Mouse (Mus musculus) c-Kit-positive CD71-positive TER-119-negative erythroid progenitor cells, embryonic 14.5 days (primary cell): ENCODE measurements around the gene Trim38.

Experiments
- DNase-seq: peaks from one replicate; pipeline ENCODE4 v3.0.0-alpha.2; 2013; ENCODE audit warnings: low read depth

Trim38 gene

DNA sequence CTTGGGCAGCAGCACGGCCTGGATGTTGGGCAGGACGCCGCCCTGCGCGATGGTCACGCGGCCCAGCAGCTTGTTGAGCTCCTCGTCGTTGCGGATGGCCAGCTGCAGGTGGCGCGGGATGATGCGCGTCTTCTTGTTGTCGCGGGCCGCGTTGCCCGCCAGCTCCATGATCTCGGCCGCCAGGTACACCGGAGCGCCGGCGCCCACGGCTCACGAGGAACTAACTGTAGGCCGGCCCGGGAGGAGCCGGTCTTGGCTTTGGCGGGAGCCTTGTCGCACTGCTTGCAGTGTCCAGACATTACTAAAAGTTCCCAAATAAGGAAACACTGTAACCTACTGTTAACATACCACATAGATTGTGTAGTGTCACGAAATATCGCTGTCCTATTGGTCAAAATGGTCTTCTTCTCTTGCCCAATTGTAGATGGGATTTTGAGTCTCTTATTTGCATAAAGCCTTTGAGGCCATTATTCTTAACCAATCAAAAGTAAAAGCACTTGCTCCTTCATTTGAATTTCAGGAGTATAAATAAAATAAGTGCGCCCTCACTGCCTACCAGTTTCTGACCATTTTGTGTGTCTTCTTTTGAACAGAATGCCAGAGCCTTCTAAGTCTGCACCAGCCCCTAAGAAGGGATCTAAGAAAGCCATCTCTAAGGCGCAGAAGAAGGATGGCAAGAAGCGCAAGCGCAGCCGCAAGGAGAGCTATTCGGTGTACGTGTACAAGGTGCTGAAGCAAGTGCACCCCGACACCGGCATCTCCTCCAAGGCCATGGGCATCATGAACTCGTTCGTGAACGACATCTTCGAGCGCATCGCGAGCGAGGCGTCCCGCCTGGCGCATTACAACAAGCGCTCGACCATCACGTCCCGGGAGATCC is 23.3 kb upstream of the Trim38 start, which contains the start of gene Hist1h2bb:
Gene Hist1h2bb, plus strand, starts transcription at position 534 of the 880 bp plus-strand sequence.
- peak; percentile 93 for DNase-seq

DNA sequence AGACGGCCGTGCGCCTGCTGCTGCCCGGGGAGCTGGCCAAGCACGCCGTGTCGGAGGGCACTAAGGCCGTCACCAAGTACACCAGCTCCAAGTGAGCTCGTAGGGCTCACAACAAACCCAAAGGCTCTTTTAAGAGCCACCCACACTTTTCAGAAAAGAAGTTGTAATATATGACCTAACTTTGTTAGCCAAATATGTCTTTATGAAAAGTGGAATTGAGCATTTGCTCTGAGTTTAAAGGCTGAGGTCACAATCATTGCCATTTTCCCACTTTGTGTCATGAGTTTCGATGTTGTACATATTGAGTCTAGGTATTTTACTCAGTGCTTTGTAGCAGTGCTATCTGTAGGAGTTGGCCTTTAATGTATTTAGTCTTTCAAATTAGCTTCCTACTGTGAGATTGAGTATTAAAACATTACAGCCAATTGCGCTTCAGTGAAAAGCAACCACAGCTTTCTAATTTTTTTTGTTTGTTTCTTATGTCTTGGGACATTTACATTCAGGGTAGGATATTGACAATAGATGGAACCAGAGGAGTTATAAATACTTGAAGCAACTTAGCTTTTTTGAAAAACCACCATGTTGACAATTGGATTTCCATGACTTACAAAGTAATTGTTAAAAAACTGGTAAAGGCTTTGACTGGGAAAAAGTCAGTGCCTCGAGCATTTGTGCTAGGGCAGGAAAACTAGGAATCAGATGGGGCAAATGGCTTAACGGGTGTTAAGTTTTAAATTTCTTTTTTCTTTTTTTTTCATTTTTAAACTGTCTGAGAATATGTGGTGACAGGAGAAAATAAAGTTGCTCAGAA is 22.4 kb upstream of the Trim38 start:
- no peak for DNase-seq

DNA sequence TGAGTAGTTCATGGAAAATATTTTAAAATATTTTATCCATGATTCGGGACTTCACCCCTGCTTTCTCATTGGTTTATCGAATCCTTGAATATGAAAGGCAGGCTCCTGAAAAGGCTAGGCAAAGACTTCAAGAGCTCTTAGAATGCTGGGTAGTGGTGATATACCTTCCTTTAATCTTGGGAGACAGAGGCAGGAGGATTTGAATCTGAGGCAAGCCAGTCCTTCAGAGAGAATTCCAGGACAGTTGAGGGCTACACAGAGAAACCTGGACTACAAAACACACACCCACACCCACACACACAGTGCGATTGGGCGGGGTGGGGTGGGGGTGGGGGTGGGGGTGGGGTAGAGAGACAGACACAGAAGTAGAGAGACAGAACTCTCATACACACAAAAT is 21.8 kb upstream of the Trim38 start:
- DNase-seq, result no peak

DNA sequence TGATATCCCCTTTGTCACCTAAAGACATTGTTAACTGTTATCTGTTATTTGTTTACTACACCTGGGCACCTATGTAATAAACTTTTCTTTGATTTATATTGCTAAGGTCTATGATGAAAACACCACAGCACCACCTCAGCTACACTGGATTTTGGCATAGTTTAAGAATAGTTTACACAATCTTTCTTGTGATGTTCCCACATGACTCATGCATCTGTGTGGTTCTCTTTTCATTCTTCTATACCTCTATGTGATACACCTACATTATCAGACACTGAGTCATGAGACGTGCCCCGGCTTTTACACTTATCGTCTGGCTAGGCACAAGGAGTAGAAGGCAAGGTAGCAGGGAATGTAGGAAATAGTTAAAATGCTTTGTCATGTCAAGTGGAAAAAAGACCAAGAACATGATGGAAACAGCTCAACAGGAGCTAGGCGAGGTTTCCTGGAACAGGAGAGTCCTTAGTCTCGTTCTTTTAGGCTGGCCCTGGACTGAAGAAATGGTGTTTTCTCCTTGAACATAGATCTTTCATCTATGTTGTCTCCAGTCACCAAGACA is 20.1 kb upstream of the Trim38 start:
- no peak for DNase-seq

DNA sequence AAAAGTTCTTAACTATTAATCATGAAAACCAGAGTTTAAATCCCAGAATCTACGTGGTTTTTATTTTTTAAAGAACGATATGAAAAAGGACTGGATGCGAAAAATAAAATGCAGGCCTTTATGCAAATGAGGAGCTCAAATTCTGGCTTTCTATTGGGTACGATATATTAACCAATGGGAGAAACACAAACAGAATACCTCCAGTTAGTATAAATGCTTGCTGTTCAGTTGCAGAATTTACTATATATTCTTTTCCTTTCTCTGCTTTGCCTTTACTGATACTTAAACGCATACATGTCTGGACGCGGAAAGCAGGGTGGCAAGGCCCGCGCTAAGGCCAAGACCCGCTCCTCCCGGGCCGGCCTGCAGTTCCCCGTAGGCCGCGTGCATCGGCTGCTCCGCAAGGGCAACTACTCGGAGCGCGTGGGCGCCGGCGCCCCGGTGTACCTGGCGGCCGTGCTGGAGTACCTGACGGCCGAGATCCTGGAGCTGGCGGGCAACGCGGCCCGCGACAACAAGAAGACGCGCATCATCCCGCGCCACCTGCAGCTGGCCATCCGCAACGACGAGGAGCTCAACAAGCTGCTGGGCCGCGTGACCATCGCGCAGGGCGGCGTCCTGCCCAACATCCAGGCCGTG is 18.8 kb upstream of the Trim38 start, which contains the start of gene Hist1h2ab:
Gene Hist1h2ab, plus strand, starts transcription at position 288 of the 639 bp plus-strand sequence.
- peak; percentile 84 for DNase-seq

DNA sequence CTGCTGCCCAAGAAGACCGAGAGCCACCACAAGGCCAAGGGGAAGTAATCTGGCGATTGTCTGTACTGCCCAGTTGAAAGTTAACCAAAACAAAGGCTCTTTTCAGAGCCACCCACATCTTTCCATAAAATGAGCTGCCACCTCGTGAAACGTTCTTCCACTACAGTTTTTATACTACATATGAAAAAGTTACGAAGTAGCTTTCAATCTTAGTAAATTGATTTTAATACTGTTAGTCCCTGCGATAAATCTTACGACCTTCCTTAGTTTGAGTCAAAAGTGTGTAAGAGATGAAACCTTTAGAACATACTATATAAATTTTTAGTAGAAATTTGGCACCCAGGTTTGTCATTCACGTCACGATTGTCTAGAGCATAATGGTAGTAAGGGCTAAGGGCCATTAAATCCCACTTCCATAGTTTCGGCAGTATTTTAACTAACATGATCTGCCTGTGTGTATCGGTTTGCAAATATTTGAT is 18.2 kb upstream of the Trim38 start:
- no peak for DNase-seq

DNA sequence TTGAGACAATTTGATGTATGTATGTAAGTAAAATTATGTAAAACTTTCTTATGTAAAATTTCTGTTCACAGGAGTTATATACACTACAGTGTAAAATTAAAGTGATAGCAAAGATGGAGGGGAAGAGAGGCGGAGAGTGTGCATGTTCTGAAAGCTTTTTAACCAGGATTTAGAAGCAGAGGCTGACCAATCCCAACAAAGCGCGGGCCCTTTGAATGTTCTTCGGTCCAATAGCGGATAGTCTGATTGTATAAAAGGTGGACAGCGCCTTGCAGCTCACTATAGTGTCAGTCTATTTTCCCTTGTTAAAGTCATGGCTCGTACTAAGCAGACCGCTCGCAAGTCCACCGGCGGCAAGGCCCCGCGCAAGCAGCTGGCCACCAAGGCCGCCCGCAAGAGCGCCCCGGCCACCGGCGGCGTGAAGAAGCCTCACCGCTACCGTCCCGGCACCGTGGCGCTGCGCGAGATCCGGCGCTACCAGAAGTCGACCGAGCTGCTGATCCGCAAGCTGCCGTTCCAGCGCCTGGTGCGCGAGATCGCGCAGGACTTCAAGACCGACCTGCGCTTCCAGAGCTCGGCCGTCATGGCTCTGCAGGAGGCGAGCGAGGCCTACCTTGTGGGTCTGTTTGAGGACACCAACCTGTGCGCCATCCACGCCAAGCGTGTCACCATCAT is 17.5 kb upstream of the Trim38 start, which contains the start of gene Hist1h3b:
Gene Hist1h3b, plus strand, starts transcription at position 201 of the 675 bp plus-strand sequence.
- DNase-seq, result peak; percentile 94

DNA sequence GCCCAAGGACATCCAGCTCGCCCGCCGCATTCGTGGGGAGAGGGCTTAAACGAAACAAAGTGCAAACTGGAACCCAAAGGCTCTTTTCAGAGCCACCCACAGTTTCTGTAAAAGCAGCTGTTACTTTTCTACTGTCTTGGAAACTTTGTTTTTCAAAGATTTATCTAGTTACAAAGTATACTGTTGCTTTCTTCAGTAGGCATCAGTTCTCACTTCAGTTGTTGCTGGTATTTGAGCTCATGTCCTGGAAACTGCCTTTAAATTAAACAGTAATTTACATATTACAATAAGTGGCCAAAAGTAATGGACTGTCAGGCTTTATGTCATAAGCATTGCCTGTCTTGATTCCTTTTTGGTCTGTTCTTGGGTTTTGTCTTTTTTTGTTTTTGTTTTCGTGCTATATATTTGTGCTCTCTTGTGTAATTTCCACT is 17.0 kb upstream of the Trim38 start:
- DNase-seq, result no peak

DNA sequence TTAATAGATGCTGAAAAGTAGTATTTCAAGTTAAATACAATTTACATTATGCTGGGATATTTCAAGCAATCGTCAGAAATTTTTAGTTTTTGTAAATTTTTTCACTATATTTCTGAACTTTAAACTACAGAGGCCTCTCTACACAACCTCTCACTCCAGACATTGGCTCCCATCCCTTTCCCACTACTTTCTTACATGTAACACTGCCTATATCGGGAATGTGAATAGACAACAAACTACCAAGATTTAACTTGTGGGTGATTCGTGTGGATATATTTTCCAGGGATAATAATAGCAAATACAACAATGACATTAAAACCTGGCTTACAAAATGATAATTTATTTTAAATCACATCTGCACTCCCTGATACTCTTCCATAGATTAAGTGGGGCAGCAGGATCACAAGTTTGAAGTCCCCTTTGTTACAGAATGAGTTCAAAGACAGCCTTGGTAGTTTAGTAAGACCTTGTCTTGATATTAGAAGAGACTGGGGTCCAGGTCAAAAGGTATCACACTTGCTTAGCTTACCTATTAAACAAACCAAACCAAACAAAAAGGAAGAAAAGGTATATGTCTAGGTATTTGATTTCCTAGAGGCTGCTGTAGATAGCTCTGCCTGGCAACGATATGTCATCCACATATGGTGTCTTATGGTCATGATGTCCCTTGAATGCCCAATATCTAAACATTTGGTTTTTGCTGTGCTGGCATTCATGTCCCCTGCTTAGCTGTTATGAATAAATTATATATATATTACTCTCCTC is 16.2 kb upstream of the Trim38 start:
- no peak for DNase-seq

DNA sequence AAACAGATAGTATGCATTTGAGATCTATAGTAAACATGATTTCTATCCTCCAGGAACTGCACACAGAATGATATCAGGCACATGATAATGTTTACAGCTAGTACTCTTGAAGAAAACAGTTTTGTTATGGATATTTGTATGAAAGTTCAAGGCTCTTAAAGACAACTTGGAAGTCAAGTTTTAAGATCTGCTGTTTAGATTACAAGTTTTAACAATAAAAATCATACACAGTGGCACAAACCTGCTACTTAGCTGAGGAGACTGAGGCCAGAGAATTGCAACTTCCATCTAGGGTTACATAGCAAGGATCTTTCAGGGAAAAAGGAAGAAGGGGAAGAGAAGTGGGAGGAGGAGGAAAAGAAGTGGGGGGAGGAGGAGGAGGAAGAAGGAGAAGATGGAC is 14.7 kb upstream of the Trim38 start:
- DNase-seq, result no peak

DNA sequence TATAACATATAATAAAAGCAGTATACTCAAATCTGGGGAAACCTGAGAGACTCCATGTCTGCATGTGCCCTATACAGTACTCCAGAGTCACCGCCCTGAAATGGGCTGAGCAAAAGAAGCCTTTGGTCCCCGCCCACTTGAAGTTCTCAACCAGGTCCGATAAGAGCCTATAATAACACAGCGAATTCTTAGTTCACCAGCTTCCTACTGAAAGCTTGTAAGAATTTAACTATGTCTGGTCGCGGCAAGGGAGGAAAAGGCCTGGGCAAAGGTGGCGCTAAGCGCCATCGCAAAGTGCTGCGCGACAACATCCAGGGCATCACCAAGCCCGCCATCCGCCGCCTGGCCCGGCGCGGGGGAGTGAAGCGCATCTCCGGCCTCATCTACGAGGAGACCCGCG is 12.9 kb upstream of the Trim38 start, which contains the start of gene Hist1h4b:
Gene Hist1h4b, plus strand, starts transcription at position 224 of the 400 bp plus-strand sequence.
- DNase-seq, result peak; percentile 95

DNA sequence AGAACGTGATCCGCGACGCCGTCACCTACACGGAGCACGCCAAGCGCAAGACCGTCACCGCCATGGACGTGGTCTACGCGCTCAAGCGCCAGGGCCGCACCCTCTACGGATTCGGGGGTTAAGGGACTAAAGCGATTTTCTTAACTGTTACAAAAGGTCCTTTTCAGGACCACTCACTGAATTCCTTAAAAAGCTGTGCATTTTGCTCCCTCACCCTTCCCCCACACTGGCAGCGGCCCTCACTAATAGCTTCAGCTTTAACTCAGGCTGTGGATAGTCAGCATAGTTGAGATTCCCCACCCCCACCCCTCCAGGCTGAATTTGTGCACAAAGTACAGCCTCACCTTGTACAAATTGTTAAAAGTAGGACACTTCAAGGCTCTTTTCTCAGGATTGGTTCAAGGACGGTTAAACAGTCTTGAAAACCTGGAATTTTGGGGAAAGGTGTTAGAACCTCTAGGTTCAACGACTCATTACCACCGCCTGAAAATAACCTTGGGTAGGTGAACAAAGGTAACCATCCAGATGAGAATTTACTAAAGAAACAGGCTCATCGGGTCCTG is 12.4 kb upstream of the Trim38 start:
- no peak for DNase-seq

DNA sequence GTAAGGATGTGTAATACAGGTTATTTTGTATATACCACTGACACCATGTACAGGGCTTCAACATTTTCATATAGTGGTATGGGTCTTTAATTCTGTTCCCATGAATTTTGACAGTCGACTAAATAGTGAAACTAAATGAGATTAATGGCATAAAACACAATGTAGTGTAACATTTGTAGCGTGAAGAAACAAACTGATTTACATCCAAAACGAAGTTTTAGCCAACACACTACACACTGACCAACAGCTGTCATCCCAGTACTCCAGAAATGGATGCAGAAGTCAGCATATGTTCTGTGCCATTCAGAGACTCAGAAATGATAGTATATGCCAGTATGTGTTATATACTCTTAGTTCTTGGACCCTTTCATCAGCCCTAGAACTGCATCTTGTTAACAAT is 11.8 kb upstream of the Trim38 start:
- DNase-seq, result no peak

DNA sequence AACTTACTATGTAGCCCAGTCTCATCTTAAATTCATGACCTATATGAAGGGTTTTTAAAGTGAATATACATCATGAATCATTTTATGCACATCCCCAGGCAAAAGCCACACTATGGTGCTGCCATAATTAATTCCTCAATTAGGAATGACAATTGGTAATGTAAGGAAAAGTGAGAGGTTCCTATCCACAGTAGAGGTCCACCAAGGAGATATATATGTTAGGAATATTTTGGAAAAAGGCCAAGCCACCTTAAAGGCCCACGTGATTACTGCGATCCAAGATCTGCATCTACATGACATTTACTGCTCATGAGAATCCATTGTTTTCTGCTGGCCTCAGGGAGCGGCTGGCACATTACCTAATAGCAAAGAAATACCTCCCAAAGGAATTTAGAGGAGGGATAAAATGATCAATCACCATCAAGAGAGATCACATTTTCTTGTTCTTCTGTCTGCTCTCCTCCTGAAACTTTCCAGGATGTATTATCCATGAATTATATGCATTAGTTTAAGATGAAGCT is 10.4 kb upstream of the Trim38 start:
- no peak for DNase-seq

DNA sequence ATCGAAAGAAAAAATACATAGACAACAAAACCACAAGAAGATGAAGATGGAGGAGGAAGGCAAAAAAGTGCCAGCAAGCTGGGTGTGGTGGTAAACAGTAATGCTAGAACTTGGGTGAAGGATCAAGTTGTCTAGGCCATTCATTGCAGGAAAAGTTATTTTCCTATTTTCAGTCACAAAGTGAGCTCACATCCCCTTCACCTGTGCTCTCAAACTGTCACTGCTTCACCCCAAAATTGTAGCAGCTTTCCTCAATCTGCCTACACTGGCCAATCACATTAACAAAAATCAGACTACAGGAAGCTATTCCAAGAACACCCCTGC is 9.8 kb upstream of the Trim38 start:
- no peak for DNase-seq

DNA sequence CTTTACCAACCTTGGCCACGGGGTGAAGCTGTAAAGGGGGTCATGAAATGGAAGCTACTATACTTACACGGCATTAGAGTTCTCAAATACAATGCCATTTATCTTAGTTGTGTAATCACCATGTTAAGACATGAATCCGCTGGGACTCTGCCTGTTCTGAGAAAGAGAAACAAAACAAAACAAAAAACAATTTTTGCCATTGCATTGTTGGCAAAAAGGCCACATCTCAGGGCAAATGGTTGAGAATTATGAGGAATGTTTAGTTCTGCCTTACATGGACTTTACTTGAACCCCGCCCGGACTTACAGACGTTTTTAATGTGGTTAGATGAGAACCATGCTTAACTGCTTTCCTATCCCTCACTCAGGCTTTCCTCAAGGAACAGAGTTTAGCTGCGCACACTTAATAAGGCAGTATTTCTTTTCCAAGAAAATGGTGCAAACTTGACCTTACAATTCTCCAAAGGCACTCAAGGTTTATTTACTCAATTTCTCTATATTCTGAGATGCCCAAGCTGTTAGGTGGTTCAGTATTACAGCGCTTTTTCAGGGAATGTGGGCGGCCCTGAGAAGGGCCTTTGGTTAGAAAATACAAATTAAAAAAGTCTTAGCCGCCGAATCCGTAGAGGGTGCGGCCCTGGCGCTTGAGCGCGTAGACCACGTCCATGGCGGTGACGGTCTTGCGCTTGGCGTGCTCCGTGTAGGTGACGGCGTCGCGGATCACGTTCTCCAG is 9.3 kb upstream of the Trim38 start:
- DNase-seq, result no peak

DNA sequence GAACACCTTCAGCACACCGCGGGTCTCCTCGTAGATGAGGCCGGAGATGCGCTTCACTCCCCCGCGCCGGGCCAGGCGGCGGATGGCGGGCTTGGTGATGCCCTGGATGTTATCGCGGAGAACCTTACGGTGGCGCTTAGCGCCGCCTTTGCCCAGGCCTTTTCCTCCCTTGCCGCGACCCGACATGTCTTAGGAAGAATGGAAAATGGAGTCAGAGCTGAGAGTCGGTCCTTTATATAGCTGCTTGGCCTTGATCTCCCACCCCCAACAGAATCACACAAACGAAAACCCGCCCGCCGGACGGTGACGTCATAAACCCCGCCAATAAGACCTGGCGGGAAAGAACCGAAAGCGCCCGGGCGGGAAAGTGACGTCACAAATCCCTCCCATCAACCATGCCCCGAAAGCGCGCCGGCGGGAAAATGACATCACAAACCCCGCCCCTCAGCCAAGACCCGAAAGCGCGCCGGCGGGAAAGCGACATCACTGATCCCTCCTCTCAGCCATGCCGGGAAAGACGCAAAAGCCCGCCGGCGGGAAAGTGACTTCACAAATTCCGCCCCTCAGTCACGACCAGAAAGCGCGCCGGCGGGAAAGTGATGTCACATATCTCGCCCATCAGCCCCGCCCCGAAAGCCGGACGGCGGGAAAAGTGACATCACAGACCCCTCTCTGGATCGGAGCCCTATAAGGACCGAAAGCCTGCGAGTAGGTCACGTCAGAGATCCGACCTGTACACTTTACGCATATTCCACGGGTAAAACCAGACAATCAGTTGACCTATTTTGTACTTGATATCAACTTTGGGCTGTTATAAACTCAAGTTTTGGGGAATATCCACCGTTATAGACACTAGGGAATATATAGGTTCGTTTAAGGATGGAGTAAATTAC is 8.5 kb upstream of the Trim38 start, which contains the start of gene Hist1h4a:
Gene Hist1h4a, minus strand, starts transcription at position 259 of the 893 bp plus-strand sequence.
- peak; percentile 99 for DNase-seq
